Mouse (Mus musculus): Measurements from ENCODE around the gene Duox2. TPM values are rescaled to one million over a fixed set of nuclear protein-coding genes. Genes with fewer than 3 reads are reported as not detected.
A peak's percentile ranks its signal among the peaks of the same experiment; 100 is the strongest.
"Not testable (repeated sequence)": the region's sequence is repeated elsewhere in the genome, so short reads cannot be mapped to it uniquely, and the experiment has no call there.

Gene Duox2
- under 1 TPM in 1 of 2 experiments, not detected in 1; 0.07 TPM for total RNA-seq (2021)
- long read RNA-seq: 0 reads

- DNase-seq (ENCODE audit: low spot score in 2 of 2): no peak
Measured at GRCm38 (mm10) chr2:122298096-122298499, at the start of gene Duox2. TSS of gene Duox2 (minus strand) at chr2:122298449.

GRCm38 (mm10) chr2:122347257-122347656 lies 49.0 kb upstream of the Duox2 start:
- DNase-seq (ENCODE audit: low spot score in 2 of 2): no peak

GRCm38 (mm10) chr2:122346164-122346563 lies 47.9 kb upstream of the Duox2 start:
- DNase-seq (ENCODE audit: low spot score in 2 of 2): not testable (repeated sequence)

- no peak for DNase-seq (ENCODE audit: low spot score in 2 of 2)
Measured at GRCm38 (mm10) chr2:122345106-122345893, 47.1 kb upstream of the Duox2 start.

GRCm38 (mm10) chr2:122337291-122337690 lies 39.0 kb upstream of the Duox2 start:
- no peak for DNase-seq (ENCODE audit: low spot score in 2 of 2)

- DNase-seq (ENCODE audit: low spot score in 2 of 2): no peak
Measured at GRCm38 (mm10) chr2:122334170-122334569, 35.9 kb upstream of the Duox2 start.

GRCm38 (mm10) chr2:122332222-122332621 lies 34.0 kb upstream of the Duox2 start:
- no peak for DNase-seq (ENCODE audit: low spot score in 2 of 2)

GRCm38 (mm10) chr2:122330317-122330716 lies 32.1 kb upstream of the Duox2 start:
- not testable (repeated sequence) for DNase-seq (ENCODE audit: low spot score in 2 of 2)

GRCm38 (mm10) chr2:122327986-122328385 lies 29.7 kb upstream of the Duox2 start:
- DNase-seq (ENCODE audit: low spot score in 2 of 2): no peak

- no peak for DNase-seq (ENCODE audit: low spot score in 2 of 2)
Measured at GRCm38 (mm10) chr2:122325361-122325760, 27.1 kb upstream of the Duox2 start.

- DNase-seq (ENCODE audit: low spot score in 2 of 2): no peak
Measured at GRCm38 (mm10) chr2:122324586-122324985, 26.3 kb upstream of the Duox2 start.

GRCm38 (mm10) chr2:122323960-122324359 lies 25.7 kb upstream of the Duox2 start:
- DNase-seq (ENCODE audit: low spot score in 2 of 2): no peak

GRCm38 (mm10) chr2:122317384-122317783 lies 19.1 kb upstream of the Duox2 start:
- DNase-seq (ENCODE audit: low spot score in 2 of 2): no peak

- DNase-seq (ENCODE audit: low spot score in 2 of 2): no peak
Measured at GRCm38 (mm10) chr2:122315372-122315771, 17.1 kb upstream of the Duox2 start, which contains the start of gene Duox1. TSS of gene Duox1 (plus strand) at chr2:122315672.

GRCm38 (mm10) chr2:122313536-122313935 lies 15.3 kb upstream of the Duox2 start, which contains the start of gene Duoxa1:
TSS of gene Duoxa1 (minus strand) at chr2:122313730.
- no peak for DNase-seq (ENCODE audit: low spot score in 2 of 2)

- peak; percentile 8 to 60 for DNase-seq (ENCODE audit: low spot score in 2 of 2)
Measured at GRCm38 (mm10) chr2:122312722-122313417, 14.6 kb upstream of the Duox2 start.

- DNase-seq (ENCODE audit: low spot score in 2 of 2): no peak
Measured at GRCm38 (mm10) chr2:122311561-122311960, 13.3 kb upstream of the Duox2 start.

- no peak for DNase-seq (ENCODE audit: low spot score in 2 of 2)
Measured at GRCm38 (mm10) chr2:122309647-122310046, 11.4 kb upstream of the Duox2 start.

- no peak for DNase-seq (ENCODE audit: low spot score in 2 of 2)
Measured at GRCm38 (mm10) chr2:122306184-122306583, 7.9 kb upstream of the Duox2 start.

- no peak for DNase-seq (ENCODE audit: low spot score in 2 of 2)
Measured at GRCm38 (mm10) chr2:122305097-122305892, 7.0 kb upstream of the Duox2 start.

GRCm38 (mm10) chr2:122304544-122304943 lies 6.3 kb upstream of the Duox2 start:
- no peak for DNase-seq (ENCODE audit: low spot score in 2 of 2)

Data from layer of hippocampus, adult 18-20 months (tissue).